Mouse (Mus musculus) urinary bladder, postnatal 25 days (tissue): ENCODE measurements around the gene Ndufs4.
"Not testable (repeated sequence)": the region's sequence is repeated elsewhere in the genome, so short reads cannot be mapped to it uniquely, and the experiment has no call there.

Experiments
- DNase-seq: peaks from one replicate; pipeline ENCODE4 v3.0.0; 2022; ENCODE audit warnings: low spot score

Ndufs4 gene

DNA sequence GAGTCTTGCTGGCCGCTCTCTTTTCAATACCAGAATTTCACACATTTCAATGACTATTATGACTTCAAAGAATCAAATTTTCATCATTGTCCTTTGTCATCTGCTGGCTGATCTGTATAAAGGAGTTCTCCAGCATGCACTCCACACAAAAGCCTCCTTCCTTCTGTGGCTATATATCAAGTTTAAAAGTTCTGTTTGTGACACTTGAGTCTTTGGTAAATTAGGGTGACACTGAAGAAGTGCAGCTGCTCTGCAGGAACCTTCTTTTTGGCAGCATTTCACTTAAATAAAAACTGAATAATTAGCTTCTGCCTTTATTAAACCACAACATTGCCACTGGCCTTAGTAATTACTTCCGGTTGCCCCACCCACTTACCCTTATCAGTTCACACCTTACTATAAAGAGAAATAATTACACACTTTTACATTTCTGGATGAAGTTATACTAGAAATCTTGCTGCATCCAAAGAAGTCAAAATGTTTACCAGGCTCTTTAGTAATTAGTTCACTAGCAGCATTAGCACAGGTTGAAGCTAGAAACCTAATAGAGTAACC is 68.1 kb downstream of the Ndufs4 start:
- DNase-seq: no peak

DNA sequence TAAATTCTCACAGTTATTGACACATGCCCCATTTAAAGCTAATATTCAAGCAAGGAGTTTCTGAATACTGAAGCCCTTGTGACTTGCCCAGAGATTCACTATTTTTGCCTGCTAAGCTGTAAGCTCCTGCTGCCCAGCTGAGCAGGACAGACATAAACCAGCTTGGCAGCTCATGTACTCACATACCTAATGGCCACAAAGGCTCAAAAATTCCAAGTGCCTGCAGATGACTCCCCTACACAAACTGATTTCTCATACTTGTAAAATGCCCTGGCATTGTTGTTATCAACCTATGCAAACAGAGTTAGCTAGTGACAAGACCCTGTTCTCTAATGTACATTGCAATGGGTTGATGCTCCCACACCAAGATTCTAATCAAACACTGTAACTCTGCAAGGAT is 68.9 kb downstream of the Ndufs4 start:
- no peak for DNase-seq

DNA sequence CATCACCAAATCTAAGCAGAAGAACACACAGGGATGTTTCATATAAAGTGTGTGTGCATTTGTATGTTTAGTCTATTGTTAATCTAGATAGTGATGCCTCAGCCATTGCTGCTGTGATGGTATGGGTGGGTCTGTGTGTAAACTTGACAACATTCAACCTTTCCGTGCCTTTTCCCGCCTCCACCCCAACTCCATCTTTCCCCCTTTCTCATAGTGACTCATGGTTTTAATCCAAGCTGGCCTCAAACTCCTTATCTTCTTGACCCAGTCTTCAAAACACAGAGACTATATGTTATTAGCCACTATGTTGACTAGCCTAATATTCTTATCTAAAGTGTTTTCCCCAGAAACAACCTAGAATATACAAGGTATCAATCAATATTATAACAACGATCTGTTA is 72.7 kb downstream of the Ndufs4 start:
- DNase-seq: no peak

DNA sequence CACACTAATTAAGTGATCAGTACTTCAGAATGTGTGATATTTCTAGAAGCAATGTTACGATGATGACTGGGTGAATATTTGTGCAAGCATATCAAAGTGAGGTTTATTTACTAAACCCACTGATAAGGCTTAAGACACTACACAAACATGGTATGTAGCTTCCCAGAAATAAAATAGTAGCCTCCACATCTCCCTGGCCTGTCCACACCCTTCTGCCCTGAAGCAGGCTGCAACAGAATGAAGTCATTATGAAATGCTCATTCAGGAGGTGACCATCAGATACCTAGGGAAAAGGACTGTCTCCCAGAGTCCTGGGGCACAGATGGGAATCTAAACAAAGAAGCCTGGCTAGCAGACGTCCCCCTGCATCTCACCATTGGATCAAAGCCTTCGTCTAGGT is 73.1 kb downstream of the Ndufs4 start:
- no peak for DNase-seq

DNA sequence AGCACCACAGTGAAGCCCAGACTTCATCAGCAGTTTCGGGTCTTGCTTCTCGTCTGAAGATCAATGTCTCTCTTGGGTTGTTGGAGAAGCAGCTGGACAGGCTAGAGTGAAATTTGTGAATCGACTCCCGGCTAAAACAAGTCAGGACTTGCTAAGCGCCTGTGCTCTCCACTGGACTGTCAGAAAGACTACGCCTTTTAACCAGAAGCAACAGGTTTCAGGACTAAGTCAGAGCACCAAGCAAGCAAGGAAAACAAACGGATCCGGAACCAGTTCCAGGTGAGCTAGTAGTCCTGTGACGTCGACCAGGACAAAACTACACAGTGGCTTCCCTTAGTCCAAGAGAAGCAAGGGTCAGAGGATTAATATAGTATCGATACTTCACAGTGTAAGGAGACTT is 77.5 kb downstream of the Ndufs4 start:
- DNase-seq: no peak

DNA sequence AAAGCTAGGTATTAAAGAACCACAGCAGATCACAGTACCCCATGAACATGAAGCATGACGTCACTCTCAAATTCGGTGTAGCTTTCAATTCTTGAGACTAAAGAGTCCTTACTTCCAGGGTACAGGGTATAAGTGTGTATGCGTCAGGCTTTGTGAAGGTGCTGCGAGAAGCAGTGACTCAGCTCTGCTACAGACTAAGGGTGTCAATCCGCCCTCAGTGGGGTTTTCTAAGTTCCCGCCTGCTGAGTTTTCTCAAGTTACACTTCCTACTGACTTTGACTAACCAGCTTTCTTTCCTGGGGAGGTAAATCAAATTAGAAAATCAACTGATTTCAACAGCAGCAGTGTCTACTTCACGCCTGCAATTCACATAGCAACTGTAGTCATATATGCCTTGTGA is 83.4 kb downstream of the Ndufs4 start:
- DNase-seq: no peak

DNA sequence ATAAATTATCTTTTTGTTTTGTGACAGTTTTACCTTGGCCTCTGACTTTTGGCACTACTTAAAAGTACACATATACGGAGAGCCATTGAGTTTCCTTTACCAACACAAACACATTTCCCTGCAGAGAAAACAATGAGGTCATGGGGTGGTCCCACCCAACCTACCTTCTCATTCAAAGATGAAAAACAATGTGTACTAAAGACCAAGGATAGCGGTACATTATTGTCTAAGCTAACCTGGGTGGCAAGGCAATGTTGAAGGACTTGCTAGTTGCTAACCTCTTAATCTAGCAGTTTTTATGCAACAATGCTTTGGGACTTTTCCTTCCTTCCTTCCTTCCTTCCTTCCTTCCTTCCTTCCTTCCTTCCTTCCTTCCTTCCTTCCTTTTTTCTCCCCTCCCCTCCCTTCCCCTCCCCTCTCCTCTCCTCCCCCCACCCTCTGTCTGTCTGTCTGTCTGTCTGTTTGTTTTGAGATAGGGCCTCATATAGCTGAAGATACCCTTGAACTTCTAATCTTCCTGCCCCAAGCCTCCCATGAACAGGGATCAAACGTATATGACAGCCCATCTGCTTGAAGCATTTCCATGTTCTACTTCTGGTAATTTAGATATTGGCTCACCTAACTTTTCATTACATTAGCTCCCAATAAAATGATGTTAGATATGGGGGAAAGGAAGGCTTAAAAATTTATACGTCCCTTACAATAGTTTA is 84.4 kb downstream of the Ndufs4 start:
- no peak for DNase-seq

DNA sequence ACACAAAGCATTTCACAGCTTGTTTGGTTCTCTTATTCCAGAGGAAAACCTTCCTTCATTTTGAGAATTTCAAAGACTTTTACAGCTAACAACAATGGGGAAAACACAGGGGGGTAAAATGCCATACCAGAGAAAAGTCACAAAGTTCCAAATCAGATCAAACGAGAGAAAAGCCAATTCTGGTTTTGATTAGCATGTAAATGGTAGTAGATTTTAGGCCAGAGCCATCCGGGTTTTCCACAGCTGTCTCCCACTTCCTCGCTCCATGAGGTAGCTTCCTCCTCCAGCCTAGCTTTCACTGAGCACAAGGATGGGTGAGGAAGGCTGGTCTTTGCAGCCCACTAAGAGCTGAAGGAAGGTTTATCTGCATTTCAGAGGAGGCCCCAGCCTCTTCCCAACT is 90.3 kb downstream of the Ndufs4 start:
- DNase-seq: no peak

DNA sequence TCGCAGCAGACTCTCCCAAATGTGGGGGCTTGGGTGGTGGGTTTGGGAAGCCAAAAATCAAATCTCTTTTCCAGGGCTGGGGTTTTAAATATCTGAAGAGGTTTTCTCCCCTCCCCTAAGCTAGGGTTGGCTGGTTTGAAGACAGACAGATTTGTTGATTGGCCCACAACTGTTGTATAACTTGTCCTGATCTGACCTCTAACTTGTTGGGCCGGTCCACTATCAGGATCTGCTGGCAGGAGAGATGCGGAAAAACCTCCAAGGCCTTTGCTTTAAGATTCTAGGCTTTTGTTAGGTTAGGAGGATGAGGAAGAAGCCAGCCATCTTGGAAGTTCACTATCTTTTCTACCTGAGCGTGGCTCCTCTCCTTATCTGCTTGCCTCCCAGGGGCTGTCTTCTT is 91.5 kb downstream of the Ndufs4 start:
- peak; percentile 23 for DNase-seq

DNA sequence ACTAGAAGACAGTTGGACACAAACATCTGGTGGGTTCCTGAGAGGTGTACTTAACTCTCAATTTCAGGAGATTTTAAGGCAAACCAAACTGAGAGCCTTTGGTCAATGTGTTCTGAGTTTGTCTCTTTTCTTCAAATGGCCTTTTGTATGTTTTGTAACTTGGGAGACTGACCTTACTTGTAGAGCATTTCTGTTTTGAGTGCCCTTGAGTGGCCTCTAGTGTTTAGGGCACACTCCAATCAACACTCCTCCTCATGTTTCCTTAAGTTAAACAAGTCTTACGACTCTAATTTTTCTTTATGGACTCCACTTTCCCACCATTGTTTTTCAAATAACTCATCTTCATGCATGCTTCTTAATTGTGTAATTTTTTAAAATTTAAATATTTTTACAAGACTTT is 98.6 kb downstream of the Ndufs4 start:
- DNase-seq: no peak

DNA sequence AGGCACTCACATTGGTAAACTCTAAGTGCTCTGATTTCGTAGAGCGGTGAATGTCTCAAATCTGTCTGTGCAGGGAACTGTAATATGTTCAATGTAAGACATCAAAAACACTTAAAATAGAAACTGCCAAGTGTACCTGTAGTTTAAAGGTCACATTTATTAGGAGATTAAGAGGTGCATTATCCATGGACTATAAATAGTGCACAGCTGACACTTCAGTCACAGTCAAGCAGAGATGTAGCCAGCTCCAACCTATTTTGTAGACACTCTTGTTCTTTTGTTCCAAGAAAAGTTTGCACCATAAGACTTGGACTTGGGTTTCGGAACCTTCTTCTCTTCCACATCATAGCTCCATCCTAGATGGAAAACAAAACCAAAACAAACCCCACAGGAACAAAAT is 99.5 kb downstream of the Ndufs4 start:
- DNase-seq: no peak

DNA sequence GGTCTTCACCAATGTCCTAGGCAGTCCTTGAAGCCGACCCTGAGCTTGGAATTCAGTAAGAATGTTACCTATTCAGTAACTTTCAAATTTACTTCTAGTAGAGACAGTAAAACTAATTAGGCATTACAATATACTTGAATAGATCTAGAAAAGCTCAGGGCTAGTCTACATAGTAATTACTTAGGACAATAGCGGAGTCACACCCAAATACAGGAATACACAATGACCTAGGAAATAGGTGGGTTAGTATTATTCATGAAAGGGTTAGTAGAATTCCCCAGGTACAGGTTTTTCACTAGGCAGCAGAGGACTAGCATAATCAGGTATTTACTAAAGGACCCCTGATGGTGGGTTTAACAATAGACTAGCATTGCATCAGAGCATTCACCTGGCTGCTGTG is 109.4 kb downstream of the Ndufs4 start:
- not testable (repeated sequence) for DNase-seq

DNA sequence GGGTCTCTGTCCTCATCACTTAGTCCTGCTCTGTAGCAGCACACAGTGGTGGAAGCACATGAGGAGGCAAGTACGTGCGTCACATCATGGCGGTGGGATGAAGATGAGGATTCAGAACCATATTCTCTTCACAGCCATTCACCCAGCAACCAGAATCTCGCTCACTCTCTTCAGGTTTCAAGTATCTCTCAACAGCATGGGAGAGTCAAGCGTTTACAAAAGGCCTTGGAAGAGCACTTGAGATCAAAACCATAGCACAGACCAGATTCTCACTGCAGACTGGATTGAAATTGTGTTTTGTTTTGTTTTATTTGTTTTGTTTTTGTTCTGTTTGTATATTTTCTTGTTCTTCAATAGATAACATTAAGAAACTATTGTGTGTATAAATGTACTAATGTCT is 110.8 kb downstream of the Ndufs4 start:
- no peak for DNase-seq

DNA sequence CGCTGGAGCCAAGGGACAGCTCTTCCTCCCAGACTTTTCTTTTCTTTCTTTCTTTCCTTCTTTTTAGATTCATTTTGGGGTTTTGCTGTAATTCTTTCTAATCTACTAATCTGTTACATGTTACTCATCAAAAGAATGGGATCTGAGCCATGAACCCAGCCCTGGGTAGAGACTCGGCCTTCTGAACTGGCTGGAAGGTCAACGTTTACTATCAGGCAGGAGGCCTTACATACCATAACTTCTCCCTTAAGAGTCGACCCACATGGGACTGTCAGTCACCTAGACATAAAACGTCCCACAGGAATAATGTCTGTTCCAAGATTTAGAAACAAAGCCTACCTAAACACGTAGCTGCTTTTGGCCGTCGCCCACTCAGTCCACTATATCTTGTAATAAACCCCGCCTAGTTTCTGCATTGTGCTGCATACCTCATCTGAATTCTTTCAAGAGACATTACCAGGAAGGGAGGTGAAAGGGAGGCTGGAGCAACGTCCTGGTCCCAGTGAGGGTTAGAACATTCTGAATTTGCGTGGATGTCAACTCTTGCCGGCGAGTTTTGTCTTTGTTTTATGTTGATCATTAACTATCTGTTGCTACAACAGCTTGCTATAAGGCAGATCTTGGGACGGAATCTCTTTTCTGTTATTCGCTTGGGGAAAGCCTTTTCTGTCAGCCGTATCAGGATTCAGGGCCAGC is 116.5 kb downstream of the Ndufs4 start:
- no peak for DNase-seq

DNA sequence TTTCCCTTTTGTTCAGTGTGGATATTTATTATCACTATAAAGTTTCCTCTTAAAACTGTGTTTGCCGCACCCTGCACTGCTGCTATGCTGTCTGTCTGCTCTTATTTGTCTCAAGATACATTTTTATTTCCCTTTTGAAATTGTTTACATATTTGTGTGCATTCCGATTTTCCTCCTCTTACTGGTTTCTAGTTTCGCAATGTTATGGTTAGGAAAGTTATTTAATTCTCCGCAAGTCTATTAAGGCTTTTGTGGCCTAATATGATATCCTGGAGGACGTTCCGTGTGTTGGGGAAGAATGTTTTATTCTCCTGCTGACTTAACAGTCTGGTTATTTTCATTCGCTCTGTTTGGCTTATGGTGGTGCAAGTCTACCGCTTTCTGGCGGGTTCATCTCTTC is 120.3 kb downstream of the Ndufs4 start:
- no peak for DNase-seq

DNA sequence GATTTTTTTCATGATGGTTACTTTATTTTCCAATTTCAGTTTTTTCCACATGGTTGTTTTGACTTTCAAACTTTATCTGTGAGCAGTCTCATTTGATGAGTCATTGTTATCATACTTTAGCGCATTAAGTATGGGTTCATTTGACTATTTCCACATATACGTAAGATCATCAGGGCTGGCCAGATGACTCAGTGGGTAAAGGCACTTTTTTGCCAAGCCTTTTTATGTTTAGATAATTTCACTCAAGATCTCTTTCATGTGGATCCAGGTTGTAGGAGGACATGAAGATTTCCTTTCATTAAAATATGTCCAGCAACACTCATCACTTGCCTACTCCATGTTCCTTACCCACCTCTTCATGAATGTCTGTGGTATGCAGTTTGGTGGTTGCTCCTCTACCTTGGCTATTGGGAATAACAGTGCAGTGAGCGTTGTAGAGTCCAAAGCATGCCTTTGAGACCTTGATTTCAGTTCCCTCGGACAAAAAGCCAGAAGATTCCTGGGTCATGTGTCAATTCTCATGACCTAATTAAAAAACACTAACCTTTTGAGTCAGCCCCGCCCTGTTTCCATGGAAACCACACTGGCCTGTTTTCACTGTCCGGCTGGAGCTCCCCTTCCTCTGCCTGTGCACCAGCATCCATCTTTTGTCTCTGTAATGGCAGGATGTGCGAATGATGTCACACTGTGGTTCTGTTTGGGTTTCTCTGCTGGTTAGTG is 127.4 kb downstream of the Ndufs4 start:
- DNase-seq: no peak

DNA sequence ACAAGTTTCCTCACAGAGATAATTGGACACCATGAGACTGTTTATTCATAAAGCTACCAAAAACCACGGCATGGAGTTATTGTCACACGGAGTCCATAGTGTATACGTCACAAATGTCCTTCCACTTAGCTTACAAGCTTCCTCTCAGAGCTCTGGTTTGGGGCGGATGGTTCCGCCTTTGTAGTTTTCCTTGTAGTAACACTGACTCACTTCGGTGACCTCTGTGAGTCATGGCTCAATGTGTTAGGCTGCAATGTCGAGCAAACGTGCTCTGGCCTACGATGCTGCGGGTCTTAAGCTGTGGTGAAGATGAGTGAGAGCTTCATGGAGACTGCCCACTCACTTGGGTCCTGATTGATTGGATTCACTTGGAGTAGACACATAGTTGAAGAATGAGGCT is 133.4 kb downstream of the Ndufs4 start:
- DNase-seq: no peak
